Mouse (Mus musculus) heart, embryonic 13.5 days (tissue): Measurements from ENCODE around the gene Vmn1r195. TPM values are rescaled to one million over a fixed set of nuclear protein-coding genes. Genes with fewer than 3 reads are reported as not detected.

Source experiments
- polyA plus RNA-seq: library from polyadenylated mRNA; unstranded; fragments of >200 nt; fragmentation: Nextera tagmentation; extraction: Ambion mirVana; gene quantifications from 2 replicates; pipeline ENCODE4 v1.2.1, GENCODE M21; 2015

The Vmn1r195 gene
- polyA plus RNA-seq, 1 experiment from 2014 or later: not detected

Other genes starting within 250 kb of the Vmn1r195 start
- 4.1 and 11.0 TPM in 2 replicates for gene Hist1h2ah, start 235.0 kb upstream of the Vmn1r195 start, polyA plus RNA-seq
- gene Hist1h2bk, start 234.7 kb upstream of the Vmn1r195 start, polyA plus RNA-seq: 3.1 and 3.4 TPM in 2 replicates
- gene Hist1h4i, start 229.2 kb upstream of the Vmn1r195 start, polyA plus RNA-seq: 10.8 and 11.3 TPM in 2 replicates
- gene Hist1h2ag, start 227.6 kb upstream of the Vmn1r195 start, polyA plus RNA-seq: 15.8 and 19.9 TPM in 2 replicates
- gene Hist1h2bj, start 227.3 kb upstream of the Vmn1r195 start, polyA plus RNA-seq: 3.9 and 5.9 TPM in 2 replicates
- not detected in 2 replicates for gene Vmn1r188, start 186.1 kb upstream of the Vmn1r195 start, polyA plus RNA-seq
- gene Vmn1r189, start 164.7 kb upstream of the Vmn1r195 start, polyA plus RNA-seq: not detected in 2 replicates
- gene Vmn1r191, start 86.6 kb upstream of the Vmn1r195 start, polyA plus RNA-seq: not detected in 2 replicates
- not detected in 2 replicates for gene Vmn1r192, start 79.4 kb upstream of the Vmn1r195 start, polyA plus RNA-seq
- not detected in 2 replicates for gene Vmn1r193, start 47.4 kb upstream of the Vmn1r195 start, polyA plus RNA-seq
- not detected in 2 replicates for gene Vmn1r194, start 26.3 kb upstream of the Vmn1r195 start, polyA plus RNA-seq
- gene Vmn1r196, start 19.4 kb downstream of the Vmn1r195 start, polyA plus RNA-seq: not detected in 2 replicates
- gene Vmn1r197, start 54.1 kb downstream of the Vmn1r195 start, polyA plus RNA-seq: not detected in 2 replicates
- not detected in 2 replicates for gene Vmn1r198, start 79.8 kb downstream of the Vmn1r195 start, polyA plus RNA-seq
- not detected in 2 replicates for gene Vmn1r199, start 109.3 kb downstream of the Vmn1r195 start, polyA plus RNA-seq
- gene Vmn1r200, start 119.9 kb downstream of the Vmn1r195 start, polyA plus RNA-seq: not detected in 2 replicates
- not detected in 2 replicates for gene Vmn1r201, start 201.4 kb downstream of the Vmn1r195 start, polyA plus RNA-seq
- gene Vmn1r202, start 234.9 kb downstream of the Vmn1r195 start, polyA plus RNA-seq: not detected in 2 replicates
- not detected in 2 replicates for gene Vmn1r203, start 247.6 kb downstream of the Vmn1r195 start, polyA plus RNA-seq